Mouse (Mus musculus): ENCODE data around the gene Cdkn2a.

- no peak for TF ChIP-seq CTCF (IDR thresholded peaks at IDR 0.05; ENCODE audit: low read depth, low read length)
- no peak for TF ChIP-seq POLR2A (IDR thresholded peaks at IDR 0.05; ENCODE audit: borderline replicate concordance, low read depth, low read length)
Observed at GRCm38 (mm10) chr4:89274829-89275548, 19.5 kb downstream of the Cdkn2a start.

All from bone marrow macrophage, adult 2 months (primary cell).